Mouse (Mus musculus): ENCODE measurements around the gene Cdh8. TPM values are rescaled to one million over a fixed set of nuclear protein-coding genes. Genes with fewer than 3 reads are reported as not detected.

Gene Cdh8
- not detected in 2 replicates for polyA plus RNA-seq (2012; ENCODE audit: insufficient read depth, insufficient read length, missing spikeins)

DNA sequence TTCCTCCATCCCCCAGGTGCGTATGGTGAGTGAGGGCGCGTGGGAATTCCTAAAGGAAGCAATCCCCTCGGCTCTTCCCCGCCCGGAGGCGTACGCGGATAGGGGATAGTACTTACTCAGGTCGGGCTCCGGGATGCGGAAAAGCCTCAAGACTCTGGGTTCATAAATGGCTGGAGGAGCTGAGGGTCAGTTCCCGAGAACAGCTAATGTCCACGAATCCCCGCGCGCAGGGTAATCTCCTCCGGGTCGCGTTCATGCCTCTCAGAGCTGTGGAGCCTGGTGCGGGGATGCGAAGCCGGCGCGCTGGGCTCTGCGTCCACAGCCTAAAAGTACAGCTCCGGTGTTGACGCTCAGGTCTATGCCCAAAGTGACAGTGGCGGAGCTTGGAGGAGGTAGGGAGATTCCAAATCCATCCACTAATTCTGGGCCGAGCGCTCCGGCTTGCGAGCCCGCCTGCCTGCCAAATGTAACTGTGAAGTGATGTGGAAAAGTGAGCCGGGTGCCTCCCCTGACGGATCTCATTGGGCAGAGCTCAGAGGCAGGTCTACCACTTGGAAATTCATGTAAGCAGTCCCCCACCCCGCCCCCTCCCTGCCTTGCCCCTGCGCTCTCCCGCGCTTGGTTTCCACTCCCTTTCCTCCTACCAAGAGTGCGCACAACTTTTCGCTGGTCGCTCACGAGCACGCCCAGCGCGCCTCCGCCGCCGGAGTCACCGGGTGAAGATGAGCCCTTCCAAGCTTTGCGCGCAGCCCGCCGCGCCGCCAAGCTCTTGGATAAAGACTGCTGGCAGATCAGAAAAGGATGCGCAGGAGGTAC, at the start of gene Cdh8:
TSS of gene Cdh8 (minus strand) at position 506 of the 816 bp plus-strand sequence.
- Histone ChIP-seq H3K27ac (replicated peaks; ENCODE audit: low read depth, low read length) (no peak within 1 kb of the TSS), H3K4me3 (ENCODE audit: insufficient read depth, low read depth, low read length) (no peak within 1 kb of the TSS), H3K4me1 (ENCODE audit: control insufficient read depth, insufficient read depth, insufficient read length, low read length) (no peaks in the 10 kb centered on the region)

DNA sequence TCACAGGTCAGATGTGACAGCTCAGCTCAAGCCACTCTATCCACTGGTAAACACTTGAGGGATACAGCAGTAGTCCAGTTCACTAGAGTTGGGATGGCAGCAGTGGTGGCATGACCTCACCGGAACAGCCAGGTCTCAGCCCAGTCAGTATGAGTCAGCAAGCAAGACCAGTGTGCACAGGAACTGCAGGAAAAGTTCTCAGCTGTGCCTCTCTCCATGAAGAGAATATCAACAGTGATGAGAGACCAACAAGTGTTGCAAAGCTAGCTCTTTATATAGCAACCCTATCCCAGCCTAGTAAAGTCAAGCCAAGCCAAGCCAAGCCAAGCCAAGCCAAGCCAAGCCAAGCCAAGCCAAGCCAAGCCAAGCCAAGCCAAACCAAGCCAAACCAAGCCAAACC, 30.2 kb upstream of the Cdh8 start:
- H3K4me3 ChIP-seq (ENCODE audit: insufficient read depth, low read depth, low read length) = no peak overlapping the region
- no peak overlapping the region for H3K27ac ChIP-seq (replicated peaks; ENCODE audit: low read depth, low read length)
- no peaks in the 10 kb centered on the region for H3K4me1 ChIP-seq (ENCODE audit: control insufficient read depth, insufficient read depth, insufficient read length, low read length)

DNA sequence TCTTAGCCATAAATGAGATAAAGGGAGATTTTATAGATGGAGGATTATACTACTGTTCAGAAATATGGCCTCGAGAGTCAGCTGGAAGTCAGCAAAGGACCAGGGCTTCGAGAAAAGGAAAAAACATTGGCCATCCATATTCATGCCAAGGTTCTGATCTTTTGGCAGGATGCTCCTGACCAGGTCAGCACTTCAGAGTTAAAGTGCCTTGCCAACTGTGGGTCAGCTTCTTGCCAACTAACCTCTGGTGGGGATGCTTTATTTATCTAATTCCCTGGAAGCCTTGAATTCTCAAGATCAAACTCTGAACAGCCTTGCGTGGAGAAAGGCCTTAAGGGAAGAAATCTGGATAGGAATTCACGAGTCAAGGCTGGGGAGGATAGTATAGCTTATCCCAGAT, 9.6 kb upstream of the Cdh8 start:
- H3K4me3 ChIP-seq (ENCODE audit: insufficient read depth, low read depth, low read length) = no peak overlapping the region
- no peak overlapping the region for H3K27ac ChIP-seq (replicated peaks; ENCODE audit: low read depth, low read length)
- H3K4me1 ChIP-seq (ENCODE audit: control insufficient read depth, insufficient read depth, insufficient read length, low read length) = no peaks in the 10 kb centered on the region

DNA sequence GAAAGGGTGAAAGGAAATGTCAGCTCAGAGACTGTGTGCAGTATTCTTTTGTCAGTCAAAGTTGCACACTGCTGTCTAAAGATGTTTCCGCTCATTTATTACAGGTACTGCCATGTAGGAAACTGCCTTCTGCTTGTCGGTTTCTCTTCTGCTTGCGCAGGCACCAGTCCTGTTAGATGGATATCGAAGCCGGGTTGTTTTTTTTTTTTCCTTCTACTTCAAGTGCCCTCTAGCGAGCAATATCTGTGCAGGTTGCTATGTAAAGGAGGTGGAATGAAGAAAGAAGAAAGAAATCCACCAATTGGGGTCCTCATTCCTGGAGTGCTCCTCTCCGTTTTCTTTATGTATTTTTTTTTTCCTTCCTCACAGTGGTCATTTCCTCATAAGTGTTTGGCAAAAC, 5.2 kb upstream of the Cdh8 start:
- H3K27ac ChIP-seq (replicated peaks; ENCODE audit: low read depth, low read length) = no peak overlapping the region
- H3K4me1 ChIP-seq (ENCODE audit: control insufficient read depth, insufficient read depth, insufficient read length, low read length) = no peaks in the 10 kb centered on the region
- no peak overlapping the region for H3K4me3 ChIP-seq (ENCODE audit: insufficient read depth, low read depth, low read length)

DNA sequence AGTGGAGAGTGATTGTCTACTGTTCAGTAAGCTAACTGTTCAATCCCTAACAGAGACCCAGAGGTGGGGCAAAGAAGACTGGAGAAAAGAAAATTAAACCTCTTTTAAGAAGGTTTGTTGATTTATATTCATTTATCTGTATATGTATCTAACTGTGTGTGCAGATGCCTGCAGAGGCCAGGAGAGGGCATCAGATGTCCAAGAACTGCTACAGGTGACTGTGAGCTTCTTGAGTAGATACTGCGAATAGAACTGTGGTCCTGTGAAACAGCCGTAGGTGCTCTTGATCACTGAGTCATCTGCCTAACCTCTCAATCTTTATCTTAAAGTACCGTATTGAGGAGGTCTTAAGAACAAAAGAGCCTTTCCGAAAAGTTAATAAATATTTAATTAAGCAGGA, 3.5 kb upstream of the Cdh8 start:
- H3K27ac ChIP-seq (replicated peaks; ENCODE audit: low read depth, low read length) = no peak overlapping the region
- H3K4me3 ChIP-seq (ENCODE audit: insufficient read depth, low read depth, low read length) = no peak overlapping the region
- H3K4me1 ChIP-seq (ENCODE audit: control insufficient read depth, insufficient read depth, insufficient read length, low read length) = no peaks in the 10 kb centered on the region

DNA sequence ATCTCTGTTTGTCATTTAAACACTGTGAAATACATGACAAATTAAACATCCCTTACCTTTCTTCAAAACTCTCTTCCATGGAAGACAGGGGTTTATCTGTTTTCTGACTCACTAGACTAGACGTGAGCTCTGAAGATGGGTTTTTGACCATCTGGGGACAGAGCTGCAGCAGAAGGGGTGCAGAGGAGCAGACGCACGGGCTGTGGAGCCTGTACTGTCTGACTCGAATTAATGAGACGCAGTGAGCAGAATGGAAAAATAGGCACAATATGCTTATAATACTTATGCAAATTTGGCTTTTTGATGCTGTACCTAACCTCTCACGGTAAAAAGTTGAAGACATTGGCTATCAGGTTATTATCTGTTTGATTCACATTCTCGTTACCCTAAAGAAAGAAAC, 1.2 kb upstream of the Cdh8 start:
- Histone ChIP-seq H3K4me1 (ENCODE audit: control insufficient read depth, insufficient read depth, insufficient read length, low read length) (no peaks in the 10 kb centered on the region), H3K27ac (replicated peaks; ENCODE audit: low read depth, low read length) (no peak overlapping the region), H3K4me3 (ENCODE audit: insufficient read depth, low read depth, low read length) (no peak overlapping the region)

DNA sequence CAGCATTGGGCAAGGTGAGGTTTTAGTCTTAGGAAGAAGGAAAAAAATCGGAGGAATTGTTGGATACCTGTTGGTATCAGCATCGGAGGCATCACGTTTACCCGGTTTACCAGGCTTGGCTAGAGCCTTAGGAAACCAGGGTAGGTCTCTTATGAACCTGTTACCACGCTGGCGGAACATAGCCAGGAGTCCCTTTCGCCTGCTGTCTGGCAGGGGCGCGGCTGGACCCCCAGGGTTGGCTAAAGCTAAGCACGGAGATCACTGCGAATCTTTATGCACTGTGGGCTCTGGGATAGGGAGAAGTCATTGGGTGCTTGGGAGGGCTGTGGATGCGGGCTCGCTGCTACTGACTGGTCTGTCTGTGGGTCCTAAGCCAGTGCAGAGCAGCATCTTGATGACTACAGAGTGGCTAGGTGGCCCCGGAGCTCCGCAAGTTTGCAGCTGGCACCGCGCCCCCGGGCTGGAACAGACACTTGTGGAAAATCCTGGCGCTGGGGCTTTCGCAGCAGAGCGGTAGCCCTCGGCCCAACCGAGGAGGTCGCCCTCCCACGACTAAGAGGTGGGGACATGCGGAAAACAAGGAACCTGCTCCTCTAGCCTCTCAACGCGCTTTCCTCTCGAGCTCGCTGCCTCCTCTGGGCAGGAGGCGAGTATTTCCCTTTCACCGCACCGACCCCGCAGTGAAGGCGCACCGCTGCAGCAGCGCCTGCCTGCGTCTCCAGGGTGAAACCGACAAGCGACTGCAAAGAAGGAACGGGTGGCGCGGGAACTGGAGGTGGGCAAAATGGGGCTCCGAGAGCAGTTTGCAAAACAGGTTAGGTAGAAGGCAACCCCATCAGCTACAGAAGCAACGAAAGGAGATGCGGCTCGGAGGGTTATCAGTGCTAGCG, 950 bp downstream of the Cdh8 start:
- Histone ChIP-seq H3K4me3 (ENCODE audit: insufficient read depth, low read depth, low read length) (no peak overlapping the region), H3K4me1 (ENCODE audit: control insufficient read depth, insufficient read depth, insufficient read length, low read length) (no peaks in the 10 kb centered on the region), H3K27ac (replicated peaks; ENCODE audit: low read depth, low read length) (no peak overlapping the region)

DNA sequence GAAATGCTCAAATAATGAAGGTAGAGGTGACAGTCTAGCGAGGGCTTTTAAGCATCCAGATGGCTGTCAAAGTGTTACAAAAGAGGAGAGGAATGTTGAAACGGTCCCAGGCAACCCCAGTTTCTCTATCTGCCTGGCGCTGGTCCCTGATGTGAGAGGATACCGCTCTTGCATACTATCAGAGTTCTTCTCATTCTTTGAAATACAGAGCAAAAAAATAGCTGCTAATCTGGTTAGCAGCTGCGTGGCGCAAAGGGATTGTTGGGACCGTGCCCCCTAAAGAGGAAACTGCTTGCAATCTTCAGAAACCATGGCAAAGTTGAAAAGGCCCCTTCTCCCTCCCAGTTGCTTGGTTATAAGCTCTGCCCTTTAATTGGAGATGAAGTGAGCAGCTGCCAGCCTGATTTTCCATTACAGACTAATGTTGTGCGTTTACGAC, 1.8 kb downstream of the Cdh8 start:
- no peak overlapping the region for H3K27ac ChIP-seq (replicated peaks; ENCODE audit: low read depth, low read length)
- no peaks in the 10 kb centered on the region for H3K4me1 ChIP-seq (ENCODE audit: control insufficient read depth, insufficient read depth, insufficient read length, low read length)
- no peak overlapping the region for H3K4me3 ChIP-seq (ENCODE audit: insufficient read depth, low read depth, low read length)

DNA sequence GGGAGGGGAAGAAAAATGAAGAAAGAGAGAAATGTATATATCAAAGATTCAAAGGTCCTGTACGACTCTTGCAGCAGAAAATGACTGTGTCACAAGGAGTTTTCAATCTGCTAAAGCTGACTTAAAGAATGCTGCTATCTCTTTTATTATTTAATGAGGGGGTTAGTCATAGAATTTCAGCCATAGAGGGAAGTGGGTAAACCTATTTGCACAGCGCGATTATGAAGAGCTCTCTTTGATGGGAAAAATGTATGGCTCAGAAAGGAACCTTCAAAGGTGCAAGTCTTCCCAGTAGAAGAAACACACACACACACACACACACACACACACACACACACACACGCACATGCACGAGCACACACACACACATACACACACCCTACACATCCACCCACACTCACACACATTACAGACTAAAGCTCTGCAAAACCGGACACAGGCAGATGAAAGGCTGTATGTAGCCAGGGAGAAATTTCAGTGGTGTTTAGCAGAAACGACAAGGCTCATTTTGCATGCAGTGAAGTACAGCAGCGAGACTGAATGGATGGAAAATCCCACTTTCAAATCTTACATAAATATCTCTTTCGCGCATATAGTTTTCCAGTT, 2.3 kb downstream of the Cdh8 start:
- Histone ChIP-seq H3K4me3 (ENCODE audit: insufficient read depth, low read depth, low read length) (no peak overlapping the region), H3K4me1 (ENCODE audit: control insufficient read depth, insufficient read depth, insufficient read length, low read length) (no peaks in the 10 kb centered on the region), H3K27ac (replicated peaks; ENCODE audit: low read depth, low read length) (no peak overlapping the region)

DNA sequence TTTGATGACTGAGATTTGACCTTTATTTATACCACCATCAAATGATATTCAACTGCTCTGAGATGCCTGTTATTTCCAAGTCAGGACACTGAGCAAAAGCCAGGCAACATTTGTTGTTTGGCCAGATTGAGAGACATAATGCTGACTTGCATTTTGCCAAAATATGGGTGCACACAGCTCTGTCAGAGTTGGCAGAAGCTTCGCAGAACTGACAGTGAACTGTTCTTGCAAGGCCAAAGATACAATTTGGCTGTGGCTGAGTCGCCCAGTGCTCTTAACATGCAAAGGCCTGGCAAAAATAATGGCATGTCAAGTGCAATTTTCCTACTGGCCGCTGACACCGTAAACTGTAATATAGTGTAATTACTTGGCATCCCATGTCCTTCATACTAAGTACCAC, 22.4 kb downstream of the Cdh8 start:
- no peak overlapping the region for H3K4me3 ChIP-seq (ENCODE audit: insufficient read depth, low read depth, low read length)
- no peaks in the 10 kb centered on the region for H3K4me1 ChIP-seq (ENCODE audit: control insufficient read depth, insufficient read depth, insufficient read length, low read length)
- H3K27ac ChIP-seq (replicated peaks; ENCODE audit: low read depth, low read length) = no peak overlapping the region

DNA sequence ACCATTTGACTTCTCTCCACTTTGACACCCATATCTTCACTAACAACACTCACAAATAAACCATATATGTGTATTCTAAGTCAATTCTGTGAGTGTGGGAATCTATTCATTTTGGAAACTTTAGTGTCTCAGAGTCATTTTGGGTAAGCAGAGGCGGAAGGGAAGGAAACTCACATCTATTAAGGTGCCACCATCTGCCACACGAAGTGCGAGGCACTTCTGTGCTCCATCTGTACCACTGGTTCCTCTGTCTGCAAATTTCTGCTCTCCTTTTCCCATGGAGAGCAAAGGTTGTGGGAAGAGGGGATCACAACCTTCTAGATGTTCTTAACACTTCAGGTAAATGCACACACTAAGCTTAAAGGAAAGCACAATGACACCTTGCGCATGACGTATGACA, 46.2 kb downstream of the Cdh8 start:
- no peaks in the 10 kb centered on the region for H3K4me1 ChIP-seq (ENCODE audit: control insufficient read depth, insufficient read depth, insufficient read length, low read length)
- no peak overlapping the region for H3K27ac ChIP-seq (replicated peaks; ENCODE audit: low read depth, low read length)
- H3K4me3 ChIP-seq (ENCODE audit: insufficient read depth, low read depth, low read length) = no peak overlapping the region

DNA sequence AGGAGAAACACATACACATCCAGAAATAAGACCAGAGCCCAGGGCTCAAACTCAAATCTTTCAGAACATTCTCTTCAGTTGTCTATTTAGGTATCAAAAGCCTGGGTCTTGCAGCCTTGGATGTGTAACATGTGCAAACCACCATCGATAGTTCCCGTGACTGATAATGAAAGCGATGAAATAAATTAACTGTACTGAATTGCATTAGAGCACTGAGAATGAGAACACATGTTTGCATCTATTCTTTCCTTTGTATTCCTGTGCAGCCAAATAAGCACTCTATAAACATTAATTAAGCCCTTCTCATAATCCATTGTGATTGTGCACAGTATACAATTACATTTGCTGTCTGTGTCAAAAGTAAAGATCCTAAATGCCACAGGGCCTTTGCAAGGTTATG, 47.1 kb downstream of the Cdh8 start:
- Histone ChIP-seq H3K27ac (replicated peaks; ENCODE audit: low read depth, low read length) (no peak overlapping the region), H3K4me3 (ENCODE audit: insufficient read depth, low read depth, low read length) (no peak overlapping the region)

DNA sequence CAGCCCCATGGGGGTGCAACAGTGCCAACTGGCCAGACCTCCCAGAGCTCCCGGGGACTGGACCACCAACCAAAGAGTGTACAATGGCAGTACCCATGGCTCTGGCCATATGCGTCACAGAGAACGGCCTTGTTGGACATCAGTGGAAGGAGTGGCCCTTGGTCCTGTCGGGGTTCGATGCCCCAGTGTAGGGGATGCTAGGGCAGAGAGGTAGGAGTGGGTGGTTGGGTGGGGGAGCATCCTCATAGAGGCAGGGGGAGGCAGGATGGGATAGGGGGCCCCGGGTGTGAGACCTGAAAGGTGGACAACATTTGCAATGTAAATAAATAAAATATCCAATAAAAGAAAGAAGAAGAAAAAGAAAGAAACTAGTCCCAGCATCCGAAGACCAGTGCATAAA, 47.8 kb downstream of the Cdh8 start:
- no peaks in the 10 kb centered on the region for H3K4me1 ChIP-seq (ENCODE audit: control insufficient read depth, insufficient read depth, insufficient read length, low read length)
- no peak overlapping the region for H3K4me3 ChIP-seq (ENCODE audit: insufficient read depth, low read depth, low read length)
- no peak overlapping the region for H3K27ac ChIP-seq (replicated peaks; ENCODE audit: low read depth, low read length)

More for the DNA sequence above, 47.1 kb downstream of the Cdh8 start:
- H3K4me1 ChIP-seq (ENCODE audit: control insufficient read depth, insufficient read depth, insufficient read length, low read length) = no peaks in the 10 kb centered on the region

DNA sequence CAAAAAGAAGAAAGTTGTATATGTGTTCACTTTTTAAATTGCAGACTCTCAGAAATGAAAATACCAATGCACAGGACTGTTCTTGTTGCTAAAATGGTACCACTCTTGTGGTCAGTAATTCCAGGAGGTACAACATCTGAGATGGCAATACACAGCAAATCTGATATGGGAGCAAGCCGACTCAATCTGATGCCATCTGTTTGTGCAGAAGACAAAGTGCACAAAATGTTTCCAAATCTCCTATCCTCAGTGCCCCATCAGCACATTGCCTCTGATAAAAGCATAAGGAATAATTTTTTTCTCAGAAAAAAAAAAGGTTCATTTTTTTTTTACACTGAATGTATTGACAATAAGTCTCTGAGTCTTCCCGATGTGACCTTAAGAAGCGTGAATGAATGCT, 62.3 kb downstream of the Cdh8 start:
- Histone ChIP-seq H3K4me3 (ENCODE audit: insufficient read depth, low read depth, low read length) (no peak overlapping the region), H3K4me1 (ENCODE audit: control insufficient read depth, insufficient read depth, insufficient read length, low read length) (no peaks in the 10 kb centered on the region), H3K27ac (replicated peaks; ENCODE audit: low read depth, low read length) (no peak overlapping the region)

DNA sequence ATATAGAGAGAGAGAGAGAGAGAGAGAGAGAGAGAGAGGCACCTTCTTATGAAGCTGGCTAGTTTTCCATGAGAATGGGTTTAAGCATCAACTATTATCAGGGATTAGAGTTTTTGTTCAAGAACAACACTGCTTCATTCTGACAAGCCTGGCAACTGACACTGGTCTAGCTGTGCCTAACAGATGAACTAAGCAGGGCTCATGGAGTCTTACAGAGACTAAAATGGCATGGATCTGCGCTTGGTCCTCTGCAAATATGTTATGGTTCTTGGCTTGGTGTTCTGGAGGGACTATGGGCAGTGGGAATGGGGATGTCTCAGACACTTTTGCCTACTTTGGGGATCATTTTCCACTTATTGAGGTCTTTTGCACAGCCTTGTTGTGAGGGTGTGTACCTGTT, 63.0 kb downstream of the Cdh8 start:
- no peak overlapping the region for H3K27ac ChIP-seq (replicated peaks; ENCODE audit: low read depth, low read length)
- H3K4me3 ChIP-seq (ENCODE audit: insufficient read depth, low read depth, low read length) = no peak overlapping the region

More for the DNA sequence above, 63.0 kb downstream of the Cdh8 start:
- no peaks in the 10 kb centered on the region for H3K4me1 ChIP-seq (ENCODE audit: control insufficient read depth, insufficient read depth, insufficient read length, low read length)
